Mouse (Mus musculus) bone marrow macrophage, adult 2 months (primary cell): Measurements from ENCODE around the gene Gnpda2. TPM values are rescaled to one million over a fixed set of nuclear protein-coding genes. Genes with fewer than 3 reads are reported as not detected.

Experiments
- H3K27ac ChIP-seq: 2 replicates; pipeline ENCODE4 v1.5.1; 2012; ENCODE audit warnings: low read depth, low read length; ENCODE audit not compliant: insufficient read depth
- H3K4me1 ChIP-seq: 2 replicates; pipeline ENCODE4 v1.6.1; 2012; ENCODE audit warnings: low read length; ENCODE audit not compliant: control insufficient read depth, insufficient read depth
- H3K4me3 ChIP-seq: 2 replicates; pipeline ENCODE4 v1.5.1; 2012; ENCODE audit warnings: mild to moderate bottlenecking, low read length, moderate library complexity; ENCODE audit not compliant: insufficient read depth
- CTCF ChIP-seq: IDR thresholded peaks from 2 replicates; pipeline ENCODE4 v1.5.1; 2012; ENCODE audit warnings: low read depth, mild to moderate bottlenecking, low read length, moderate library complexity
- POLR2A ChIP-seq: IDR thresholded peaks from 2 replicates; pipeline ENCODE4 v1.6.1; 2012; ENCODE audit warnings: mild to moderate bottlenecking, low read depth, low read length, borderline replicate concordance
- polyA plus RNA-seq: library from polyadenylated mRNA; stranded (reverse); fragments of >200 nt; gene quantifications from 2 replicates; pipeline ENCODE4 v1.2.4, GENCODE M21; 2012; ENCODE audit not compliant: missing spikeins, insufficient read depth, insufficient read length

The Gnpda2 gene
- 23.1 and 26.6 TPM in 2 replicates for polyA plus RNA-seq

DNA sequence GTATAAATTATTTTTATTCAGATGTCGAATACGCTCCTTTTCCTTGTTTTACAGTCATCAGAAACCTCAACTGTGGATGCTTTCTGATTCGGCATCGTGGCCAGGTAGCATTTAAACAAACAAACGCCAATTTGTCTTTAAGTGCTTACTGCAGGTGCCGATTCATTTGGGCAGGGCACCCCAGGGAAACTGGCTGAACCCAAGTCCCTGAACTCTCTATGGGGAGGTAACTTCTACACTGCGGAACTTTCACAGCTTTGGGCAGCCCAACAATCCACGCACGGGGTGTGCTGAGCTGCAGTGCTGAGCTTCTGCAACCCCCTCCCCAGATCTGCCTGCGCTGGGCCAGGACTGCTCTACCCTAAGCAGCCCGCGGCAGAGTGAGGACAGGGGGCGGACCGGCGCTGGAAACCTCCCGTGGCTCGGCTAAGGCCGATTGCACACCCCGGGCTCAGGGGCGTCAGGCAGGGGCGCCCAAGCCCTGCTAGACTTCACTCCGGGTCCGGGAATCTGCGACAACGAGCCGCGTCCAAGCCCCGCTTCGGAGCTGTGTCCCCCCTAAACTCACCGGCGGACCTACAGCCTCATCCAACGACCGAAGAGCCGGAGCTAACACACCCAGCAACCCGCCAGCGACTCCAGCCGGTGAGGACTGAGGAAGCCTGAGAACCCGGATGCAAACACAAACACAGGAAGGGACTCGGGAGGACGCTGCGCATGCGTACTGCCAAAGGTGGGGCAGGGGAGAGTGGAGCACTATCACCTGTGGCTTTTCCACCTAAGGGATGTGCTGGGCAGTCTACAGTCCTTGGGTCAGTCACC is at the start of gene Gnpda2:
Gene Gnpda2 (minus strand): TSS at position 701 of the 822 bp plus-strand sequence.
- Histone ChIP-seq H3K4me3 (peak within 1 kb of the TSS; percentile 86), H3K27ac (no peak within 1 kb of the TSS), H3K4me1 (peaks cover 2% of the 10 kb centered on the region)
- TF ChIP-seq POLR2A = no peak
- TF ChIP-seq CTCF = no peak

DNA sequence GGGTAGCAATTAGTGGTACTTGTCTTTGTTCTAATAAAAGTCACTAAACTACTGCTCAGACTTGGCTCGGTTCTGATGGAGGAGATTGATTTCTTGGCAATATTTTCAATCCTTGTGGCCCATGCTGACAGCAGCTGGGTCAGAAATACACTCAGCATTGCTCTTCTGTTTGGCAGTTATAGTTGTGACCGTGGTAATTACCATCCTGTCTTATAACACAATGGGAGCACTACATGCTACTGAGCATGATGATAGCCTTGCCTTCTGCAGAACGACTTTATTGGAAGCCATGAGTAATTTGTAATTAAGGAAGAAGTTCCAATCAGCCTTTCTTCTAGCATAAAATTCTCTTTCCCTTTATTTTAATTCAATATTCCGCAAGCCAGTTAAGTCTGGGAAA is 42.6 kb upstream of the Gnpda2 start:
- Histone ChIP-seq H3K4me3 (no peak overlapping the region), H3K4me1 (no peaks in the 10 kb centered on the region), H3K27ac (no peak overlapping the region)
- TF ChIP-seq POLR2A = no peak
- TF ChIP-seq CTCF = no peak

DNA sequence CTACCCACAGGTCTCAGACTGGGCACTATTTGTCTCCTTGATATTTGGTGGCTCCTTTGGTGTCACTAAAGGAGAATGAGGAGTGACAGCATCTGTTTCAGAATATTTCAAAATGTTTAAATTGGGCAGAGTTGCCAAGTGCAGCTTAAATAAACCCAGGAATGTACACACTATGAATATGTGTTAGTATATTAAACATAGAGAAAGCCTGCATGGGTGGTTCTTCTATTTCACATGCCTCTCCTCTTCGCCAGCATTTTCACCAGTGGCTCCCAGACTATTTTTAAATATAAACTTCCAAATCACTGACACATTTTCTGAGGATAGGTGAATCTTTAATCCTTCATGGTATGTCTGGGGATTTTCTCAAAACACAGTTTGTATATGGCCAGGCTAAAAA is 28.8 kb upstream of the Gnpda2 start:
- H3K27ac ChIP-seq = no peak overlapping the region
- TF ChIP-seq POLR2A (no peak), CTCF (no peak)
- no peaks in the 10 kb centered on the region for H3K4me1 ChIP-seq
- H3K4me3 ChIP-seq = no peak overlapping the region

DNA sequence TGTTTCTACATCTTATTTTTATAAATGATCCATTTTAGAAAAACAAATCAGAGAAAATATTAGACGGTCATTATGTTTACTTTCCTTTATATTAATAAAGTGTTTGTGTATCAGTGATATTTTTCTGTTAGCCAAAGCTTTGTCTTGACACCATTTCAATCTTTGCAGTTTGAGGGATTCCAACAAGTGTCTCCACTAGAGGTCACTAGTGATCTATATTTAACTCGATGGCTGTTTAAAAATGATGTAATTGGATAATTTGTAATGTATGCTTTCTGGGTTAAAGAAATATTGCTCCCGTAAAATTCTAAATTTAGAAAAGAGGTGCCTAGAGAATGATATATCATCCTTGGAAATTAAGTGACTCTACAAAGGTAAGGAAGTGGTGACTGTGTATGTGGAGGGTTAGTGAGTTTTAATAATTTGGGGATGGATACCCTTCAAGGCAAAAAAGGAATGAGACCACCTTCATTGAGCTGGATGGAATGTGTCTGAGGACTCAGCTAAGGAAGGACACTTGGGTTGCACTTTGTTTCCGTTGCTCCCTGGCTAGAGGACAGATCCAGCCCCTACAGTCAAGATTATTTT is 21.2 kb upstream of the Gnpda2 start:
- TF ChIP-seq CTCF (no peak), POLR2A (no peak)
- Histone ChIP-seq H3K4me3 (no peak overlapping the region), H3K4me1 (no peaks in the 10 kb centered on the region), H3K27ac (no peak overlapping the region)

DNA sequence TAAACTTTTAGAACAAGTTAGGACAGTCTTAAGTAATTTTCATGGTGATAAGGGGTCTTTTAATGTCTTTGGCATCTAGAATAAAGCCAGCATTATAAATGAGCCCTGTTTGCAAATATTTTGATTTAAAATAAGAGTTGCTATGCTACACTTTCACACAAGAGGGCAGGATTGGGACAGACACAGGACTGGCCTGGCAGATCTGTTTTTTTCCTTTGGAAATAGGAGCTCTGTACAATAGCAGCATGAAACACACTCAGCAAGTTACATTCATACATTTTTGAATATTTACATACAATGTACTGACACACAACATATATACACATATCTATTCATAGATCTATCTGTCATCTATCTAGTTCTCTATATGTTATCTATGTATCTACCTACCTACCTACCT is 8.9 kb upstream of the Gnpda2 start:
- Histone ChIP-seq H3K27ac (no peak overlapping the region), H3K4me3 (no peak overlapping the region), H3K4me1 (no peaks in the 10 kb centered on the region)
- no peak for TF ChIP-seq CTCF
- no peak for TF ChIP-seq POLR2A

DNA sequence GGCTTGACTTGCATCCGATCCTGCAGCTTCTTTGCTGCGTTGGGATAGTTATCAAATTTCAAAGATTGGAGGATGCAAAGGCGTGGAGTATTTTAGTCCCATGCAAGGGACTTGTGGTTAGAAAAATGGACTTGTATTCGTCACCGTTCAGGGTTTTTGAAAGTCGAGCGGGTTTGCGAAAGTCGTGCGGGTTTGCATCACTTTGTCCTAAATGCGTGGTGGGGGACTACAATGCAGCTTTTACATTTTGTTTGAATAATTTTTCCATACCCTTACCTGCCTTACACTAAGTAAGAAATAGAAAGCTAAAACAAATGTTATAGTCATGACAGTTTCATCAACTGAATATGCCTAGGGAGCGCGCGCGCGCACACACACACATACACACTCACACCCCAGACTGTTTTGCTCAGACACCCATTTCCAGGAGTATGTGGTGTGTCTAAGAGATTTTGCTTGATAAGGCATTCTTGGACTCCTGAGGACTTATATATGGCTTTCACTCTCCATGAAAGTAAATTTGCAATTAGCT is 34.7 kb downstream of the Gnpda2 start:
- H3K4me1 ChIP-seq = no peaks in the 10 kb centered on the region
- peak overlapping the region; percentile 96 for H3K4me3 ChIP-seq
- peak overlapping the region; percentile 54 for H3K27ac ChIP-seq
- no peak for TF ChIP-seq POLR2A
- TF ChIP-seq CTCF = no peak

DNA sequence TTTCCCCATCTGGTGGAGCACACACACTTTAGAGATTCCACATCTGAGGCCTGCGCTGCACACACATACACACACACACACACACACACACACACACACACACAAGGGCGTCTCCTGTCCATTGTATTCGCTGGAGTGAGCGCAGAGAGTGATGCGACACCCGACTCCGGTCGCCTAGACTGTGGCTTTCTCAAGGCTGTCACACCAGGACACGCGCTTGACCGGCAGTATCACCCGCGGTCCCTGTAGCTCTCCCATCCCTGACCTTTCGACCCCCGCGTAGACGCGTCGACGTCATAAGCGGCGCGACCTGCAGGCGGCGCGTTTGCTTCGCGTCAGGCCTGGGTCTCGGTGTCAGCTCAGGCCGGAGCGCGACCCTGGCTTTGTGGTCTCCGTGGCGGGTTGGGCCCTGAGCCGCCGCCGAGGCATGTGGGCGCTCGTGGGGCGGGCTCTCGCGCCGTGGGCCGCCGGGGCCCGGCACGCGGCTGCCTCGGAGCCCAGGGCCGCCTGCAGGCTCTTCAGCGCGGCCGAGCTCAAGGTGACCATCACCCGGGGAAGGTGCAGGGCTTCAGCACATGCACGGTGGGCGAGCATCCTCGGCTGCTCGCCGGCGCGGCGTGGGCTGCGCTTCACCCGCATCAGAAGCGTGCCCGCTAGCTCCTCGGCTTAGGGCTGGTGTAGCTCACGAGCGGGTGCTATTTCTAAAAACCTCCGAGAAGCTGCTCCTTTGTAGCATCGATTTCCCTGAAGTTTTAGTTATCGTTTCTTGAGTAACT is 35.3 kb downstream of the Gnpda2 start, which contains the start of gene Guf1:
Gene Guf1 (plus strand): TSS at position 296 of the 776 bp plus-strand sequence.
- no peak for TF ChIP-seq POLR2A
- no peak for TF ChIP-seq CTCF
- peak within 1 kb of the TSS; percentile 71 for H3K27ac ChIP-seq

DNA sequence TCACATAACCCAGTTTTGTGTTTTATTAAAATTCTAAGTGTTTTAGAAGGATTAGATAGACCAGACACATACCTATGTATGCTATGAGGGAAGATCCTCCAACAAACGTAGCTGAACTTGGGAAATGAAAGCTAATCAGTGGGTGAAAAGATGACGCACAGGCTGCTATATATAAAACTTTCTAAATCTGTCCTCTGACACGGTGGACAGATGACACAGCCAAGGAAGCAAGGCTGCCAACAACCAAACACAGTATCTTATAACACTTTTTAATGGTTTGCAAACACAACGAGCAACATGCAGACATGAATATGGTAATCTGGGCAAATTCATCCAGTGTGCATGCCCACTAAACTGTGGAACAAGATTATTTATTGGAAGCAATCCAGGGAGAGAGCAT is 49.7 kb downstream of the Gnpda2 start, which contains the start of gene Yipf7:
Gene Yipf7 (minus strand): TSS at position 160 of the 400 bp plus-strand sequence.
- Histone ChIP-seq H3K27ac (peak within 1 kb of the TSS; percentile 70), H3K4me1 (peaks cover 14% of the 10 kb centered on the region), H3K4me3 (peak within 1 kb of the TSS; percentile 10; the same call in 1 of the 2 replicates)
- TF ChIP-seq POLR2A = no peak
- TF ChIP-seq CTCF = no peak

More for the DNA sequence above, 35.3 kb downstream of the Gnpda2 start, which contains the start of gene Guf1:
- H3K4me1 ChIP-seq = no peaks in the 10 kb centered on the region
- H3K4me3 ChIP-seq = peak within 1 kb of the TSS; percentile 96

DNA sequence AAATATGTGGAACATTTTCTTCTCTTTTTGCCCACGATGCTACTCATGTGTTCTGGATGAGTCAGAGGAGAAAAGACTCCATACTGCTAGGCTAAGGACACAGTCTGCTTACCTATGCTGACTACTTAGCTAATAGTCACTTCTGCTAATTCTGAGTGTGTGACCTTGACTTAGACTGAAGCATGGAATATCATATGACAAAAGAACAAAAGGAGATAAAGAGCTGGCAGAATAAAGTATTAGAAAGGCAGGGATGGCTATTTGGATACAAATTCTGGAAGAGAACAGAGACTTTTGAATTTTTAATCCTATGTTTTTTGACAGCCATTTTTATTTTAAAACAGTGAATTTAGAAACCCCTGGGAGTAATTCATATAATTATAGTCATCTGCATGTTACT is 50.5 kb downstream of the Gnpda2 start:
- Histone ChIP-seq H3K4me3 (no peak overlapping the region), H3K27ac (peak overlapping the region; percentile 27; the same call in 1 of the 2 replicates), H3K4me1 (peaks cover 14% of the 10 kb centered on the region)
- TF ChIP-seq POLR2A (no peak), CTCF (no peak)
